In genomic region chr5:111115519-111116350, GRCm38 (mm10) we compare ENCODE assay signal across 8 mouse cellular contexts.
A peak's percentile ranks its signal among the peaks of the same experiment; 100 is the strongest.
DNase-seq lines count a peak whose midpoint lies in the region; ATAC-seq lines count a peak whose summit lies in the region.

No protein-coding gene starts in this region.

- no peak overlapping the region for H3K4me3 ChIP-seq in hindbrain, embryonic 13.5 days

- peak overlapping the region; percentile 27; the same call in 1 of the 2 replicates for H3K27ac ChIP-seq in hindbrain, embryonic 13.5 days

- no peak for ATAC-seq in hindbrain, embryonic 13.5 days (ENCODE audit: low FRiP score)
- ATAC-seq in megakaryocyte, adult 5-6 weeks (ENCODE audit: poor library complexity, severe bottlenecking) = peak; percentile 82

- H3K9ac ChIP-seq in hindbrain, embryonic 13.5 days = no peak overlapping the region

- no peaks in the 10 kb centered on the region for H3K9me3 ChIP-seq in hindbrain, embryonic 13.5 days

- DNase-seq in layer of hippocampus, adult 9-10 months (ENCODE audit: low spot score) = peak; percentile 22
- DNase-seq in layer of hippocampus, postnatal 36 days = no peak
- peak; percentile 21 for DNase-seq in embryo, embryonic 9.5 days (ENCODE audit: extremely low spot score)
- DNase-seq in urinary bladder, postnatal 10 days (ENCODE audit: low spot score) = no peak
- DNase-seq in left cerebral cortex, adult 11 months (ENCODE audit: low spot score) = no peak
- no peak for DNase-seq in urinary bladder, adult 2 months (ENCODE audit: low spot score)

- WGBS in hindbrain, embryonic 13.5 days = 62% methylated on average over 15 of the region's 15 CpGs

- no peaks in the 10 kb centered on the region for H3K27me3 ChIP-seq in hindbrain, embryonic 13.5 days

- H3K36me3 ChIP-seq in hindbrain, embryonic 13.5 days = no peaks in the 10 kb centered on the region

- no peak overlapping the region for H3K4me2 ChIP-seq in hindbrain, embryonic 13.5 days

- H3K4me1 ChIP-seq in hindbrain, embryonic 13.5 days (replicated peaks) = peaks cover 48% of the 10 kb centered on the region

Comparison
In these comparisons a context has a peak if more than half of its experiments do, and no peak if none do; other contexts are left out.
1. DNase-seq: peak in layer of hippocampus, adult 9-10 months (single experiment) and embryo, embryonic 9.5 days (single experiment); none in layer of hippocampus, postnatal 36 days (0 of 2), urinary bladder, postnatal 10 days (single experiment), left cerebral cortex, adult 11 months (single experiment) and urinary bladder, adult 2 months (single experiment).